Mouse (Mus musculus): Measurements from ENCODE around the gene Pum2.

DNA sequence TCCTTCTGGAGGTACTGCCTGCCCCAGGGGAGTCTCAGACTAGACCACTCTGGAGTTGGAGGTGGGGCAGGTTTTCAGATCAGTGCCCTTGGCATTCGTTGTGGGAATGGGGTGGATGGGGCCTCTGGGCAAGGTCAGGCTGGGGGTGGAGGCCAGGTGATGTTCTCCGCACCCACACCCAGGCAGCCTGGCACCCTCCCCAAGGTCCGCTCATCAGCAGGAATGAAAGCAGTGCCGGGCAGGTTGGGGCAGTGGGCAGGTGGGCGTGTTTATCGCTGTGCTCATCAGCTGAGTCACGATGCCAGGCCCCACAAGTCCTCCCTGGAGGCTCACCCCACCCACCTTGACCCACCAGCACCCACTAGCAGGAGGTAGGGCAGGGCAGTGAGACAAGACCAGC lies 104.2 kb downstream of the Pum2 start:
- TF ChIP-seq CTCF (IDR thresholded peaks at IDR 0.05; ENCODE audit: extremely low read depth, insufficient read depth, low read length) (no peak), POLR2A (IDR thresholded peaks at IDR 0.05; ENCODE audit: extremely low read depth, insufficient read depth, low read length) (no peak)
